Mouse (Mus musculus): ENCODE measurements at regions not wholly inside any gene's neighbourhood (a gene's known extent, or its start where the extent isn't known, plus 50 kb on each side); places are given as distances from the start of the nearest gene placed in this dataset.

DNA sequence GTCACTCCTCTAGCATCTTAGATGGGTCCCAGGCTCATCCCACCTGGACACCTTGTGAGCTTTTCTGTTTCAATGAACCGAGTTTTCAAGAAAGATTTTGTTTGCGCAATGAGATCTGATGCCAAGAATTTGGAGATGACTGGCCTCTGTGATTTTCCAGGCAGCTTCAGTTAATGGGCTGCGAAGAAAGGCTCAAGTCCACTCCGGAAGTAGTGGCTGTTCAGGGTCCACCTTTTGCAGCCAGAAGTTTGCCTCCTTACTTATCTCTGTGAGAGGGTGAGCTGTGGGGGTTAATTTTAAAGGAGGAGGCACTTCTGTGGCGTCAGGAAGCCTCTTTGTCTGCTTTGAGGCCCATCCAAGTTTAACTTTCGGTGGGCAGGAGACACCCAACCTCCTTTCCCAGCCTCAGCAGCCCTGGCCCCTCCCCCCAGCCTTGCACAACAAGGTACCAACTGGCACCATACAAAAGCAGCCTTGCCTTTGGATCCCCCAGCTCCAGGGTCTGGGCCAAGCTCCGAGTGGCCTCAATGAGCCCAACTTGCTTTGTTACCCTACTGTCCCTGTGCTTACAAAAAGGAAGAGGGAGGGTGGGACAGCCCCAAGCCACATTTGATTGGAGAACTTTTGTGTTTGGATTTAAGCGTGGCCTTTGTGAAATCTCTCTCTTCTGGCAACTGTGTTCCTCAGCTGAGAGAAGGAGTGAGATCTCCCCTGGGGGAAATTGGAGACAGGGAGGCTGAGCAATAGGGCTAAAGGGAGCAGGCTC, 75.3 kb downstream of the Lsm3 start:
- TF ChIP-seq CTCF (IDR thresholded peaks at IDR 0.05; ENCODE audit: control insufficient read depth, insufficient read depth, insufficient read length) (no peak), MAX (IDR thresholded peaks at IDR 0.05) (no peak), MYOG (IDR thresholded peaks at IDR 0.05; ENCODE audit: control insufficient read depth, extremely low read depth, insufficient read length) (no peak), FOSL1 (IDR thresholded peaks at IDR 0.05; ENCODE audit: insufficient read depth, low read length, poor library complexity, severe bottlenecking) (no peak)
